Mouse (Mus musculus) c-Kit-positive CD71-positive TER-119-negative erythroid progenitor cells, embryonic 14.5 days (primary cell): ENCODE measurements around the gene Cd2.

ENCODE experiments used
- DNase-seq: peaks from one replicate; pipeline ENCODE4 v3.0.0-alpha.2; 2013; ENCODE audit warnings: low read depth

Gene Cd2

DNA sequence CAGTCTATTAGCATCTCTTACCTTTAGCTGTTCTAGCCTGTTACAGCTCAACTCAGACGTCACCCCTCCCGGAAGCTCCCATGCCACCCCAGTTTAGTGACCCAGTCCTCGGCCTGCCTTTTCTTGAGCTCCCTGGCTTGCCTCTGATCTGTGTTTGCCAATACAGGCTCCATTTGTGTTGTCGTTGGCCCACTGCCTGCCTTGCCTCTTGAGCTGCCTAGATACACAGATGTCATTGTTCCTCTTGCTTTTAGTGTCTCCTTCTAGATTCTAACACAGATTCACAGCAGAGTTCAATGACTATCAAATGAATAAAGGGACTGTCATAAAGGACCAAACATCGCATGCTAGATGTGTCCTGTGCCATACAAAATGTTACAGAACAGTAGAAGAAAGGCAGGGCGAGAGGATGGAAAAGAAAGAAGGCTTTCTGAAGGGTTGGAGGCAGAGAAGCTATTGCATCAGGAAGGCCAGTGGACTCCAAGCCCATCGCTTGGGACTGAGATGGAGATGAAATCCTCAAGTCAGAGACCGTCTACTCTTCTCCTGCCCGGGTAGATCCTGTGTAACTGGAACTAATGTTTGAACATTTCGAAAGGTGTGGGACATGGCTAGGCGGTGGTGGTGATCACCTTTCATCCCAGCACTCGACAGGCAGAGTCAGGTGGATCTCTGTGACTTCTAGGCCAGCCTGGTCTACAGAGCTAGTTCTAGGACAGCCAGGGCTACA is 13.5 kb downstream of the Cd2 start:
- no peak for DNase-seq

DNA sequence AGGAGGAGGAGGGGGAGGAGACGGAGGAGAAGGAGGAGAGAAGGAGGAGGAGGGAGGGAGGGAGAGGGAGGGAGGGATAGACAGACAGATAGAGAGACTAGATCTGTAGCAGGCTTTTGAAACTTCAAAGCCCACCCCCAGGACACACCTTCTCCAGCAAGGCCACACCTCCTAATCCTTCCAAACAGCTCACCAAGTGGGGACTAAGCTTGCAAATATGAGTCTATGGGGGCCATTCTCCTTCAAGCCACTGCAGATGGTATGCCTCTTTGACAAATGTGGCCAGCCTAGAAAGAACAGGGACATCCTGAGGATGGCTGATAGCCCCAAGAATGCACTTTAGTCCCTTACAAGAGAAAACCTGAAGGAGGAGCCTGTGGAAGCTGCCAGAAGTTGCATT is 15.6 kb downstream of the Cd2 start:
- no peak for DNase-seq

DNA sequence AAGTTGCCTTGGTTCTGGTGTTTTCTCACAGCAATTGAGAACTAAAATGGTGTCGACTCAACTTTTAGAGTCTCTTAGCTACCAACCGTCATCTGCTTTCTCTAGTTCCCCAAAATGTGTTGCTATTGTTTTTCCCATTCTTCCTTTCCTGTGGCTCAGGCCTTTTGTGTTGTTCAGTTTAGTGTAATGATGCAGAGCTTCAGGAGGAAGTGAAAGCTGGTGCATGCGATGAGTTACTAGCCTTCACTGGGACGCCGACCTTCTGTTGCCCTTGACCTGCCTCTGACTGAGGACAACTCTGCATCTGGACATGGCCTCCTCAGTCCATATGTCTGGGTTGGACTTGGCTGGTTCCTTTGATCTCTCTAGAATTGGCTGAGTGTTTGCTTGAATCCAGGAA is 16.9 kb downstream of the Cd2 start:
- no peak for DNase-seq

DNA sequence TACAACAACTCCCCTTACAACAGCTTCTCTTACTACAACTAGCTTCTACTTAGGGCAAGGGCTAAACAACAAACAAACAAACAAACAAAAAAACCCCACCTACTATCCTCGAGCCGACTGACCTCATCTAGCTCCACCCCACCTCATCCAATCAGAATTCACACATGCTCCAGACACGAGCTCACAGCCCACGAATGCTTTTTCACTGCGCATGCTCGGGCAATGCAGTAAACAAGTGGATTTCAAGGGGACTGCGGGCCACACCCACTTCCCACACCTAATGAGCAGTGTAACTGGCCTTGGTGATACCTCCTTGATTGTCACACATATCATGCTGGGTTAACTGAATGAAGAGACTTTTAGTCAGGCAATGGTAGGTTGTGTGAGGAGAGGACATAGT is 19.4 kb downstream of the Cd2 start:
- no peak for DNase-seq

DNA sequence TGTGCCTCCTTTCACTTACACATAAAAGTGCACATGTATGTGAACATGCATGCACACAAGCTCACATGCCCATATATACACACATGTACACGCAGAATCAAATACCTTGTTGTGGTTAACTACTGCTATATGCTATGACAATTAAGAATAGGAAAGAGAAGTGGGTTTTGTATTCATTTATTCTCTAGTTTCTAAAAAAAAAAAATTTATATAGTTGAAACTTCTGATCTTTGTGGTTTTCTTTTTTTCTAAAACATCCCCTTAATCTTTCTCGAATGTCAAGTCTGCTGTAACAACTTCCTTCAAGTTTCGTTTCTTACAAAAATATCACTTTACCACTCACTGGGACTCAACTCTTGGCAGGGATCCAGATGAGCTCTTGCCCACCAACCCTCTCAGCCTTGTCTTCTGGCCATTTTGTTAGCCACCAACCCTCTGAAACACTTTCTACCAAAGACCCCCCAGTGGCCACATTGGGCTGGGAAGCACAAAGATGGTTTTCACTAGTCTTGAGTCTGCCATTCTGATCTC is 22.1 kb downstream of the Cd2 start:
- DNase-seq = no peak

DNA sequence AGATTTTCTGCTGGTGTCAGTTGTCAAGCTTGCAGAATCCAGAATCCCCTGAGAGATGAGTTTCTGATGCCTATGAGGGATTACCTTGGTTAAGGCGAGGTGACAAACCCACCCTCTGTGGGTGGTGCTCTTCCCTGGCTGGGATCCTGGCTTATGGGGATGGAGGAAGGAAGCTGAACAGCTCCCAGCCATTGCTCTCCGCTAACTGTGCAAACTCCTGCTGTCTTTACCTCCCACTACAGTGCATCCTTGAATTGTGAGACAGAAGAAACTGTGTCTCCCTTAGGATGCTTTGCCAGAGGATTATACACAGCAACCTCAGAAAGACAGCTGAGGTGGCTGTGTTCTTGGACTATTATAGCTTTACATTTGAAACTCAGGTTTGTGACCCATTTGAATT is 28.8 kb downstream of the Cd2 start:
- no peak for DNase-seq

DNA sequence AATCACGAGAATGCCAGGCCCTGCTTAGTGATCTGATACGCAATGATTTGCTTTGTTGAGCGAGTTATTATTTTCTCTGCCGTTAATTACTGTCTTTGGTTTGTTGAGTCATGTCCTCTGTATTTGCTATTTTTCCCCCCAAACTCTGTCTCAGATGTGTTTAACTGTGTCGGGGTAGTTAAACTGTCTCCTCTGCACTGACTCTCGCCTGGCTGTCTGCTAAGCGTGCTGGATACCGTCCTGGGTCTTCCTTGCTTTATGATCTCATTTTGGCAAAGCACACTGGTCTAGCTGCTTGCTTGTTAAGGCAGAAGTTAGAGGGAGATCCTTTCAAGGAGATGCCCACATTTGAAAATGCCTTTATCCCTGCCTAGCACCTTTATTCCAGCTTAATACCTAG is 31.6 kb downstream of the Cd2 start:
- no peak for DNase-seq

DNA sequence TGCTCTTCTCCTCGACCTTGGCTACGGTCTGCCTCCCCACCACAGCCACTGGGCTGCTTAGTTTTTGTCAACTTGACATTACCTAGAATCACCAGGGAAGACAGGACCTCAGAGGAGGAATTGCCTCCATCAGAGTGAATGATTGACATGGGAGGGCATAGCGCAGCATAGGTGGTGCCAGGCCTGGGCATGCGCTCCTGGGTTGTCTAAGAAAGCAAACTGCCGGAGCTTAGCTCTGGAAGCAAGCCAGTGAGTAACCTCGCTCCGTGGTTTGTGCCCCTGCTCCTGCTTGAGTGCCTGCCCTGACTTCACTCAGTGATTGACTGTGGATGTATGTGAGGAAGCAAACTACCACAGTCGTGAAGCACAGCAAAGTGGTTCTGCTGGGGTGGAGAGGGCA is 35.6 kb downstream of the Cd2 start:
- no peak for DNase-seq

DNA sequence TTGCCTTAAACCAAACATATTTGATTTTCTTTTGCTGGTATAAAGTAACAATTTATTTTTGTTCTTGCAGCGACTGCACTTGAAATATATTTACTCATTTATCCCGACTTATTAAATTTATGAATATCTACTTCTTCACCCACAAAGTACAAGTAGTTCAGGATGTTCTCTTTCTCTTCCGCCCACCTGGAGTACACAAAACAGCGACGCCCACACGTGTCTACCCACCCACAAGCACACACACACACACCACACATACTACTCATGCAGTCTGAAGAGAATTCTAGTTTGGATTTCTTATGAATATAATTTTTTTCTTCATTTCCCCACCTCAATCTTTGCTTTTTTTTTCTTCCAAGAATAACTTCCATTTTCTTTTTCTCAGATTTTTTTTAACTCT is 37.9 kb downstream of the Cd2 start:
- no peak for DNase-seq

DNA sequence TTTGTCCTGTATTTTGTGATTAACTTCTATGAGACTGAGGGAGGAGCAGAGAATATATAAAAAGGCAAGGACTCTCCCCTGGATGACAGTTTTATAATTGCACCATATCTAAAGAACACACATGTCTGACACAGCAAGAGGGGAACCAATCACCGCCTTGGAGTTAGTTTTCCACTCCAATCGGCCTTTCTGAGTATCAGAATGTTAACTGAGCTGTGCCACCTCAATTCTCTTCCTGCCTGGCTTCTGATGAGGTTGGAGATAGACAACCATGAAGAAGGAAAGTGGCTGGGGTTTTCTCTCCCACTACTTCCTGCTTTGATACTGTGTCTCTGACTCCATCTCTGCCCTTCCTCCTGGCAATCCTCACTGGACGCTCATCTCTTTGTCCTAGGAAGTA is 42.5 kb downstream of the Cd2 start:
- no peak for DNase-seq

DNA sequence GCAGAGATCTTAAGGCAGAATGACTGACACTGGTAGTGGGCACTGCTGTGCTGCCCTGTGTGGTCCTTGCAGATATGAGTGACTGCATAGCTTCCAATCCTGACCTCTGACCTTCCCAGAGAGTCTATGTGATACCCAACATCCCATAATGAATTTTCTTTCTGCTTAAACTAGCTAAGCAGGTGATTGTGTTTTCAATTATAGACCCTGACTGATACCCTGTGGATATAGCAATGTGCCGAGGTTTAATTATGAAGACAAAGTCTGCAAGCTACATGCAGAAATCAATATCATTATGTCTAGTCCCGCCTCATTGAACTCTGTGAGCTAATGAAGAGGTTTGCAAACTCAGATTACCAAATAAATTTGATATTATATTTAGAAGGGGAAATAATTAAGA is 44.7 kb downstream of the Cd2 start:
- no peak for DNase-seq

DNA sequence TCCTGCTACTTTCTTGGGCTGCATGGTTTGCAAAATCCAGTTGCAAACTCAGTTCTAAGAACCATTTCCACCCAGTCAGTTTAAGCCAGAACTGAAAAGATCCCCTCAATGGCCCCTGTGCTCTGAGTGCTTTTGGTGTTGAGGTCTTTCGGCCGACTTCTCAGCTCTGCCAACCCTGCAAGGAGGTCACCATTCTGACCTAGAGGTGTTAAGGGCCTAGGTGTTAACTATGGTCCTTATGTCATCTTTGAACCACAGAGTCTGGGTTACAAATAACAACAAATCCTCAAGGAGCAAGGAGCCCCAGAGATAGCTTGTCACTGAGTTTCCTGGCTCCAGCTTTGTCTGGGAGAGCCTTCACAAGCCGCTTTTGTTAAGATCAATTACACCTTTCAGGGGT is 45.9 kb downstream of the Cd2 start:
- DNase-seq = no peak

DNA sequence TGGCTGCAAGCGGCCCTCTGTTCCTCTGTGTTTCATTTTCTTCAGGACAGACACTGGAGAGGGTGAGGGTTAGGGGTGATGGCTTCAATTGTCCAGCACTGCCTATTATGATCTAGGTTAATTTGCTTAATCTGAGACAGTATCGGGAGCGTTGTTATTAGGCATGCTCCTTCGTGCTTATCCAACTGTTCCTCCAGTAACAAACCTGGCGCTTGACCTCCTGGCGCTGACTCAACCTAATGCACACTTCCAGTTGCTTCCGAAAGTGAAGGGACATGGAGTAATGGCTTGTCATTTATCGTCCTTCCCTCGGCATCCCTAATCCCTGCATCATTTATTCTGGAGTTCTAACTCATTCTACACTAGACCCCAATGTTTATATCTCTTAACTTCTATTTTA is 46.9 kb downstream of the Cd2 start:
- no peak for DNase-seq

DNA sequence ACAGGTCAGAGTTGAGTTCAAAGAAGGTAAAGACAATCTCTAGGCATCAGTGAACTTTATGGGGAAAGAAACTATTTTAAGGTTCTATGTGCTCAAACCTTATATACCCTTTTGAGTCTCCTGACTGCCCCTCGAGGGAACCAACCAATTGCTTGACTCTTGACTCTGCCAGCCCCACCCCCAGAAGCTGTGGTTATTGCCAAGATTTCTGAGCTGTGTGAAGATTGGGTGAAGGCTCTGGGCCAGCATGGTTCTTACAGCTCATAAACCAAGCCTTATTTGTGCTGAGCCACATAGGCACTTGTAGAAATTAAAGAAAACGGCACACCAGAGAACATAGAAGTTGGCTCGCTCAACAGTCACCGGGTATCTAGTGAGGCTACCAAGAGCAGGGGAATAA is 48.5 kb downstream of the Cd2 start:
- no peak for DNase-seq

DNA sequence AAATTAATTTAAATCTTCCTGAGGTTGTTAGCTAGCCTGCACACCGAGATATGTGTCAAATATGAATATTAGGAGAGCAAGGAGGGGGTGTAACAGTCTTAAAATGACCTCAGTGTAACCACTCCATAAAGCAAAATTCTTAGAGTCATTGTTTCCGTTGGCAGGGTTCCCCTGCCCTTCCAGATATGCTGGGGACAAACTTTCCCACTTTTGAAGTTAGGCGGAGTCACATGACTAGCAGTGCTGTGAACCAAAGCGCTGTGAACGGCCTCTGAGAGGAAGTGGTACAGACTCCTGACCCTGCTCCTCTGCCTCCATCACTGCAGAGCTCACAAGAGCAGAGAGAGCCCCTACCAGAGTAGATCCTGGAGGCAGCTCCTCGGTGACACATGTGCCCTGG is 49.0 kb downstream of the Cd2 start:
- DNase-seq = no peak

DNA sequence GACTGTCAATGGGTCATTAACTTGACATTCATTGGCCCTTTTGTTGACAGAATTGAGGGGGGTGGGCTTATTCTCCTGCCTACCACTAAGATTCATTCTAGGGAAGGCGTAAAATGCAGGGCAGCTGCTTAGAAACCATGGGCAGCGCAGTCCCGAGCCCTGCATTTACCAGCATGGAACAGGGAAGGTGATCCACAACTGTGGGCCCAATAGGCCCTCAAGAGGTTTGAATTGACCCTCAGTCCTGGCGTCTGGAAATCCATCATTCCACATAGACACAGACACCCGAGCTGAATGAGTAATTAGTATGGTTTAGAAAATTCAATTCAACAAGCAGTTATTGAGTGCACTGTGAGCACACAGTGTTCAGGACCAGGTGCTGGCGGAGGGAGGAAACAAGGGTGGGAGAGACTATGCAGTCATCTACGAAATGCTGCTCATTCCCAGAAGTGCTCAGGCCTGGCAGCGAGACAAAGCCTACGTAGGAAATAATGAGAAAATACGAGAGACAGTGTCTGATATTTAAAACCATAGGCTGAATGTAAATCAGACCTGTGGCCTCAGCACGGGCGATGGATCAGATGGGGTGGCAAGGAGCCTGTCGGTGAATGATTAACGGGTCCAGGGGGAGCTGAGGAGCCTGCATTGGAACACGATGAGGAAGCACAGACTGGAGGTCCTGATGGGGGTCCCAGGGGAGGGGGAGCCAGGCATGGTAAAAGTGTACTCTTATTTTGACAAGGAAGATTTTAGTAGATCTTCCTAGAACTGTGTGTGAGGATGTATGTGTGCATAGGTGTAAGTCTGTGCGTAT is 50.5 kb downstream of the Cd2 start:
- DNase-seq = no peak

DNA sequence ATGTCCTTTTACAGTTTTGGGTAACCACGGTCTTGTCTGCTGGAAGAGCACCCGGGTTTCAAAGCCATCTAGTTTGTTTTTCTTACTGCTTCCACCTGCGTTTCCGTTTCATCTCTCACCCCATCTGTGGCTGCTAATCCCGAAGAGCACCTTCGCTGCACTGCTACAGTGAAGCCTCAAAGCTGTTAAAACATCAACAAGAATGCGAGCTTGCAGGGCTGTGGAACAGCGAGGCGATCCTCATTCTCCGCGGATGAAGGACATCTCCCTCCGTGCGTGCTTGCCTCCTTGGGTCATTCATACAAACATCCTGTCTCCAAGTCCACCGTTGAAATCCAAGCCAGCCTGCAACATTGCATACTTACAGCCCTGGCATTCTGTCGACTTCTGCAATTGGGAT is 51.5 kb downstream of the Cd2 start:
- no peak for DNase-seq

DNA sequence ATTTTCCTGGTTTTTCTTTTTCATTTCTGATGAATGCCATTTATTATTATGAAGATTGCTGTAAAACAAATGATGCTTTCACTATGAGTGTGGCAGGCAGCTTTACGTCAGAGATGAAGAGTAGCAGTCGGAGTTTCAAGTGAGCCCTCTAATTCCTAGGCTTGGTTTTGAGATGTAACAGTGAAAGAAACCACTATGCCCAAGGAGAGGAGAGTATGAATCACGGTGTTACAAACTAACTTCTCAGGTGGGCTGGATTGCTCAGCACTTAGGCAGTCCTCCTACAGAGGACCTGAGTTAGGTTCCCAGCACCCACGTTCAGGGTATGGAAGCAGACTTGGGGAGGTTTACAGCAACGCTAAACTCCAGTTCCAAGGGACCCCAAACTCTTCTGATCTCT is 52.4 kb downstream of the Cd2 start:
- no peak for DNase-seq

DNA sequence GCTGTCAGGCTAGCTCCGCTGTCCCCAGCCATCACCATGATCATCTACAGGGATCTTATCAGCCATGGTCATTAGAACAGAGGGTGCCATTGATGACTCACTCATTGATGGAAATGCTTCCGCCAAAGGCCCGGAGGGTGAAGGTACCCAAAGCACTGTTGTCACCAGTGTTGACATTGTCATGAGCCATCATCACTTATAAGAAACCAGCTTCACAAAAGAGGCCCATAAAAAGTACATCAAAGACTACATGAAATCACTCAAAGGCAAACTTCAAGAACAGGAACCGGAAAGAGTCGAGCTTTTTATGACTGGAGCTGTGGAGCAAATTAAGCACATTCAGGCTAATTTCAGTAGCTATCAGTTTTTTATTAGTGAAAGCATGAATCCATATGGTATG is 54.3 kb downstream of the Cd2 start:
- DNase-seq = no peak

DNA sequence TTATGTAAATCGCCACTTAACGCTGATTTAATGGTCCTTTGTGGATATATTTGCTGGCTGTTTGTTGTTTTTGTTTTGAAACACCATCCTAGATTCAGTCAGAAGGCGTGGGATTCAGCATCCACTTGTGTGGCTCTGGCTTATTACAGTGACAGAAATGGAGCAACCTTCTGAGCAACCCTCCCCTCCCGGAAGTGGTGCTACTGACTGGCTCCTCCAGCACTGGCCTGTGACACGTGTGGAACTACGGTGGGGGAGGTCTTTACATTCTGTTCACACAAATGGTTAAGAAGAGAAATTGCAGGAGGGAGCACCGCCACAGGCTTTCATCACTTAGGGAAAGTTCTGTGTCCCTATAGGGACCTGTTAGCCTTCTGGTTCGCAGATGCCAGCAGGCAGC is 55.2 kb downstream of the Cd2 start:
- no peak for DNase-seq

DNA sequence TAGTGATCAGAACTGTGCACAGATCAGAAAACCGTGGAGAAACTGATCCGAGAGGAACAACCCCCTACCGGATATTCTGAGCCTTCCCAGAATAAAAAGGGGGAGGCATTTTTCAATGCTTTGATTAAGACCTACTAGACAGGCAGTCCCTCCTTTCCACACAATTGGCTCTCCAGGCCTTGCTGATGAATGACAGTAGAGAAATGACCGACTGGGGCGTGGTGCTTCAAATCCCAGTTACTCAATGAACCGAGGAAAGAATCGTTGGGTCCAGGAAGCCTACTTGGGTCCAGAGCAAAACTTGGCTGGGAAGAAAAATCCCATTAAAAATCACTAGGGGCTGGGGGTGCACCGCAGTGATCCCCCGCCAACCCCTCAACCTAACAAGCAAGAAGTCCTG is 57.5 kb downstream of the Cd2 start:
- no peak for DNase-seq

DNA sequence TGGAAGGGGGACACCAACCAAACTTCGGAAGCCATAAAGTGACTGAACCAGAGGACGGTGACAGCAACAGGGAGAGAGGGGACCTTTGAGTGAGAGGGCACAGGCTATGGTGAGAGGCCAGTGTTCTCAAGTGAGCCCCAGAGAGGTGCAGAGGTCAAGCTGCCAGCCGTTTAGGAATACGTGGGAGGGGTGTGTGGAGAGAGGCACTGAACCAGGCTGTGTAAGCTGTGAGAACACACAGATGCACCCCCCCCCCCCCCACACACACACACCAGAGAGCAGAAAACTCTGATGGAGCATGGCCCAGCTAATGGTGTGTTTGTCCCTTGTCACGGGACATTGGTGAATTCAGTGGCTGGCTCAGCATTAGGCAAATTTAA is 58.2 kb downstream of the Cd2 start:
- no peak for DNase-seq

DNA sequence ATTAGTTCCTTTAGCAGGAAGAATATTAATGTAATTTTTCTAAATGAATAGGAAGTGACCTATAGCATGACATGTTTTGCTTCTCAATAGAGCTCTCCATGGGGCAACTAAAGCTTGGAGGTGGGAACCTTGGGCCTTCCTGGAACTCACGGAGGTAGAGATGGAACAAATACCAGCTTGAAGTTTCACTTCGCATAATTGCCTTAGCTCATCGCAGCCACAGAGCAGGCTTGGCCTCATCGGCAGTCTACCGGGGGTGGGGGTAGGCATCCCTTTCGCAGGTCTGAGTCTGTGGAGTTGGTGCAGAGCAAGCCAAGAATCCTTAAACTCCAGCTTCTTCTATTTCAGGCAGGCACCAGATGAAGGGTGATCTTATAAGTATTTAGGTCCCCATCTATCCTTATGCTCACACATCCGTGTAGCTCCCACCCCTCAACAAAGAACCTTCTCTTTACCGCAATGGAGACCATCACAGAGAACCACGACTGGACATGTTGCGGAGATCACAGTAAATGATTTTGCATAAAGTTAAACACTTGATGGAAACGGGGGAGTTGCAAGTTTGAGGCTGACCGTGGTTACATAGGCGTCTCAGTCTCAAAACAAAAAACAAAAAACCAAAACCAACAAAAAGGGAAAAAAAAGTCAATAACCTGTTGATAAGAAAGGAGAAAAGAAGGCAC is 58.7 kb downstream of the Cd2 start:
- DNase-seq = no peak
